Mouse (Mus musculus) right cerebral cortex, adult 2 months (tissue): ENCODE results near the gene Gm20388.
"Not testable (repeated sequence)": the region's sequence is repeated elsewhere in the genome, so short reads cannot be mapped to it uniquely, and the experiment has no call there.

ENCODE experiments used
- DNase-seq, 2 experiments: peaks; one replicate each; pipeline ENCODE4 v3.0.0; 2021 to 2022; ENCODE audit warnings: low spot score in 2 of 2

Gm20388 gene

GRCm38 (mm10) chr8:122566766-122567165 is 2656.1 kb downstream of the Gm20388 start:
- no peak for DNase-seq

DNA sequence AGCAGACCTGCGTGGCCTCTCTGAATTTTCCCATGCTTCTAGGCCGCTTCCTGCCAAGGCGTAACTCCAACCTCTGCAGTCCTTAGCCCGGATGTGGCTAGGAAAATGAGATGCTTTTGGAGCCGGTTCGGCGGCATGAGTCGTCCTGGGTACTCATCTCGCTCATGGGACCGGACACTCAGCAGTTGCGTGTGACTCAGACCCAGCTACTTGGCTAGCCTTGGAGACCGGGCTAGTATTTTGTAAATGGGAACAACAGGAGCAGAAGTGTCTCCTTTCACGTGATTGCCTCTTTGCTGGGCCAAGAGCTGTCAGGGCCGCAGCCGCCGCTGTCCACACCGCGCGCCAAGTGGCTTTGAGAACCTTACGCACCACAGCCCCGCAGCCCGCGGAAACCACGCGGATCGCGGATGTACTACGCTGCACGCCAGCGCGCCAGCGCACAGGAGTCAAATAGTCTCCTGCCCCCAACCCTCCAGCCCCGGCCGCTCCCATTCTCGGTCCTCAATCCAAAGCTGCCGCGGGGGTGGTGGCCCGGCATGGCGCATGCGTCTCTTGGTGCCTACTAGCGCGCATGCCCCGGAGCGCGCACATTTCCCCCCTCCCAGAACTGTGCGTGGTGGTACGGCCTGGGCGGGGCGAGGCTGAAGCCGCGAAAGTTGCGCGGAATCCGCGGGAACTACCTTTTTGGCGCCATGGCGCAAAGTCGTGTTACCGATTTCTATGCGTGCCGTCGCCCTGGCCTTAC is 2656.9 kb downstream of the Gm20388 start, which contains the start of gene Cdt1:
Cdt1 (plus strand) TSS at position 655 of the 748 bp plus-strand sequence.
- peak; percentile 96 to 97 for DNase-seq

DNA sequence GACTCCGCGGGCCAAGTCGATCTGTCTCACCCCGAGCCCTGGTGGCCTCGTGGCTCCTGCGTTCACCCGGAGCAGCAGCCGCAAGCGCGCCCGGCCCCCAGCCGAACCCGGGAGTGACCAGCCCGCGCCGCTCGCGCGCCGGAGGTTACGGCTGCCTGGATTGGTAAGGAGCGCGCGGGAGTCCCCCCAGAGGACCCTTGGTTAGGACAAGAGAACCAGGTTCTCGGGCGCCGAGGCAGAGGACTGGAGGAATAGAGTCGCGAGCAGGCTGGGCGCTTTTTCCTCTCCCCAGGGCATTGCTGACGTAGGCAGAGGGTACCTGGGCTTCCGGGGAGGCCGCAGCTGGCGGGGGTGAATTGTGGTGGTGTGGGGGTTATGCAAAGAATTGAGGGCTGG is 2657.5 kb downstream of the Gm20388 start:
- DNase-seq: no peak

DNA sequence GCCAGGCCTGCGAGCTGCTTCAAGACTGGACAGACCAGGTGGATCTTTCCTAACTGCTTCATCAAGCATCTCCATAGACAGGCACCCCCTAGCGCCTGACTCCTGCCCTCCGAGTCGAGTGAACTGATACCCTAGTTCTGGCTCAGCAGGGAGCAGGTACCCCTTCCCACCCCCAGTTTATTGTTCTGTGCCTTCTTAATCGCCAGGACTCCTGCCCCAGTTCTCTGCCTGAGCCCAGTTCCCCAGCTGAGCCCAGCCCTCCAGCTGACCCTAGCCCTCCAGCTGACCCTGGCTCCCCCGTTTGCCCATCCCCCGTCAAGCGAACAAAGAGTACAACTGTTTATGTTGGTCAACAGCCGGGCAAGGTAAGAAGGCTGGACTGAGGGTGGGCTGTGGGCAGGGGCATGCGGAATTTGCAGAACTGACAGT is 2658.3 kb downstream of the Gm20388 start:
- DNase-seq: no peak

- DNase-seq: no peak
Measured at GRCm38 (mm10) chr8:122569329-122569728, 2658.7 kb downstream of the Gm20388 start.

- no peak for DNase-seq
Measured at GRCm38 (mm10) chr8:122569996-122570395, 2659.4 kb downstream of the Gm20388 start.

- no peak for DNase-seq
Measured at GRCm38 (mm10) chr8:122571153-122571552, 2660.5 kb downstream of the Gm20388 start.

DNA sequence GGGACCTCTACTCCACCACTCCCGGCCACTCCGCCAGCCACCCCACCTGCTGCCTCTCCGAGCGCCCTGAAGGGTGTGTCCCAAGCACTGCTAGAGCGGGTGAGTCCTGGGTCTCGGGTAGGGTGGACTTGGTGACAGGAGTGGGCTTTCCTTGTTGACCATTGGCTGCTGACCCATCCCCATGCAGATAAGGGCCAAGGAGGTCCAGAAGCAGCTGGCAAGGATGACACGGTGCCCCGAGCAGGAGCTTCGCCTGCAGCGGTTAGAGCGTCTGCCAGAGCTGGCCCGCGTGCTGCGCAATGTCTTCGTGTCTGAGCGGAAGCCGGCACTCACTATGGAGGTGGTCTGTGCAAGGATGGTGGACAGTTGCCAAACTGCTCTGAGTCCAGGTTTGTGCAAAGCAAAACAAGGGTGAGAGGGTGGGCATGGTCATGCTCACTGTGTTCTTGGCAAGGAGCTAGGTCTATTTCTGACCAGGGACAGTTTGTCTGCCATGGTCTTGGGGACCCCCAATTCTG is 2661.2 kb downstream of the Gm20388 start:
- no peak for DNase-seq

GRCm38 (mm10) chr8:122572751-122573150 is 2662.1 kb downstream of the Gm20388 start:
- no peak for DNase-seq

DNA sequence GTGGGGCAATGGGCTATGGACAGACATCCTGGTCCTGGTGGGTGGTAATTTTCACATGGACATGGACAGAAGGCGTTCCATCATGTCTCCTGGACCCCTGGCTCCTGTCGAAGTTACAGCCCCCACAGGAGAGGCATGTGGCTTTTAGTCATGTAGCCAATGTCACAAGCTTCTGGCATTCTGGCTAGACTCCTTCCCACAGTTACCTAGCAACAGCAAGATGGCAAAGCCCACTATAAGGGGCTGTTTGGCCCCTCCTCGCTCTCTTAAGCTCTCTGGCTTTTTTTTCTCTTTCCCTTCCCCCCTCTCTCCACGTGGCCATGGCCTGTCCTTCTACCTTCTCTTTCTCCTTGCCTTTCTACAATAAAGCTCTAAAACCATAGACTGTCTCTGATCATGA is 2662.5 kb downstream of the Gm20388 start:
- DNase-seq: not testable (repeated sequence)

GRCm38 (mm10) chr8:122573577-122573976 is 2662.9 kb downstream of the Gm20388 start:
- no peak for DNase-seq

- DNase-seq: no peak
Measured at GRCm38 (mm10) chr8:122574264-122574663, 2663.6 kb downstream of the Gm20388 start.

DNA sequence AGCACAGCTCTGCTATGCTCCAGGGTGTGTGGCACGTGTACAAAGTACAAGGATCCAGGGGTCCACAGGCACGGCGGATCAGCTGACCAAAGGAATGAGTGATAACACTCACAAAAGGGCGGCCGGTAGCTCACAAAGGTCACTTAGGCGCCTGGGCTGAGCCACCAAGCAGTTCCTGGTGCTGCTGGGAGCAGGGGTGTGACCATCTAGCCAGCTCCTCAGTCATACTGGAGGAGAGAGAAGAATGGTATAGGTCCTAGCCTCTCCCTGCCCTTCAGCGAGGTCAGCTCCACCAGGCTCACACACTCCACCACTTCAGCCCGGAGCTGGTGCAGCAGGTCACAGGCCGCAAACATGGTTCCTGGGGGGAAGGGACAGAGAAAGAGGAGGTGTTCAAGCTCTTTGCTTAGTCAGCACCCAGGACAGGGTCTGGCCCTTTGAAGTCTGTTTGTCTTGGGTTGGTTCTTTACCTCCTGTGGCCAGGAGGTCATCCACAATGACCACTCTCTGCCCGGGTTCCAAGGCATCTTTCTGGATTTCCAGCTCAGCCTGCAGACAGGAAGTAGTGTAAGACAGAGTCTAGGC is 2664.1 kb downstream of the Gm20388 start:
- DNase-seq: no peak

GRCm38 (mm10) chr8:122575286-122575685 is 2664.6 kb downstream of the Gm20388 start:
- no peak for DNase-seq

- DNase-seq: no peak
Measured at GRCm38 (mm10) chr8:122575735-122576647, 2665.3 kb downstream of the Gm20388 start.

GRCm38 (mm10) chr8:122576648-122577022 is 2666.0 kb downstream of the Gm20388 start, which contains the start of gene Aprt:
TSS of gene Aprt (minus strand) at chr8:122576909.
- DNase-seq: peak; percentile 93 to 94

DNA sequence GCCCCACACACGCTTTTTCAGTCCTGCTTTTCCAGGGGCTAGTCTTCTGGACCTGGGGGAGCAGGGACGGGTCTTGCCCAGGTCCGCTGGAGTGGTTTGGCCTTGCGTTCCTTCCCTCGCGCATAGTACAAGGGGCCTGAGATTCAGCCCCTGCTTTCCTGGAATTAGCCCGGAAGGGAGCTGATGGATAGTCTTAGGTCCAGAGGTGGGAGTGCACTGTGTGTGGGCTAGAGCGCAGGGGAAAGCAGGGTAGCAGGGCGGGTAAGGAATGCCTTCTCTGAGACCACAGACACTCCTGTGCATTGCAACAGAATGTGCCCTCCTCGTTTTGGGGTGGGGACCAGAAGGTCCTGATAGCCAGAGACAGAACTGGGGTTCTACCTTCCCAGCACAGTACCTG is 2666.5 kb downstream of the Gm20388 start:
- DNase-seq: no peak

DNA sequence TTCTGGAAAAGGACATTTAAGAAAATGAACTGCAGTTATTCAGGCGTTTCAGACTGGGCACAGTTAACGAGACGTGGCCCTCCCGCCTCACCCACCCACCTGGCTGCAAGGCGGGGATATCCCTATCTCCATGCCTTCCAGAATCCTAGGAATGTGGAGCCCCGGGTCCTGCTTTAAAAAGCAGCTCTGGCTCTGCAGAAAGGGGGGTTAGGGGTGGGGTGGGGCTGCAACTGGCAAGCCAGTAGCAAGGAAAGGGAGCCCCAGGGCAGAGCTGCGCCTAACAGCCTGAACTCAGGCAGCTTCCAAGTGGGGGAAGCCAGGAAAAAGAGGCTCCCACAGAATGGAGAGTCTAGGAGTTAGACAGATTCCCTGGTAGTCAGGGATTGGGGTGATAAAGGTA is 2668.6 kb downstream of the Gm20388 start:
- no peak for DNase-seq

DNA sequence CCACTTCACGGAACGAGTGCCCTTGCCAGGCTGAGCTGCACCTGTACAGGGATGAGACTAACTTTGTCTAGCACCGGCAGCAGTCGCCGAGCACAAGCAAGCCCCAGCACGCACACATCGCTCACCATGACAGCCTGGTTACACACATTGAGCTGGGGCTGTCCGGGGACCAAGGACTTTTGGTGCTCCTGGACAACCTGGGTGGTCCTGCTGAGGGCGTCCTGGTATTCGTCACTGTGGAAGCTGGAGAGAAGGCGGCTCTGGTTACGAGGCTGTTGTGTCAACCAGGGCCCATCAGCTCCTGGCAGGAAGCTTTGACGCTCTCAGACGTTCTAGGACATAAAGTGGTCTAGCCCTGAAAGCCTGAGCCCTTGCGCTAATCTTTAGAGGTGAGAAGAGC is 2670.3 kb downstream of the Gm20388 start:
- DNase-seq: no peak

DNA sequence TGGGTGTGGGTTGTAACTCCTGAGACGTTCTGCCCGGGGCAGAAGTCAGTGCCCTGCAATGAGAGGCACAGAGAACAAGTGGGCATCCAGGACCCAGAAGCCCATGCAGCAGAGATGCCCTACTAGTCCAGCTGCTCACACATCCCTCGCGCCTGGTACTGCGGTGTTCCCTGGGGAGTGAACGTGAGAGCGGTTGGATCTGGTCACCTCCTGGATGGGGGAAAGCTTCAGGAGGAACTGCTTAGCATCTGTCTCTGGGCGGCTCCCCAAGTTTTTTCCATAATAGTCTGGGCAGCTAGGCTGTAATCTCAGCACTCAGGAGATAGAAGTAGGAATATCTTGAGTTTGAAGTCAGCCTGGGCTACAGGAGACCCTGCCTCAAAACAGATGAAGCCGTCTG is 2674.3 kb downstream of the Gm20388 start:
- no peak for DNase-seq

GRCm38 (mm10) chr8:122585411-122585891 is 2674.8 kb downstream of the Gm20388 start:
- DNase-seq: no peak

DNA sequence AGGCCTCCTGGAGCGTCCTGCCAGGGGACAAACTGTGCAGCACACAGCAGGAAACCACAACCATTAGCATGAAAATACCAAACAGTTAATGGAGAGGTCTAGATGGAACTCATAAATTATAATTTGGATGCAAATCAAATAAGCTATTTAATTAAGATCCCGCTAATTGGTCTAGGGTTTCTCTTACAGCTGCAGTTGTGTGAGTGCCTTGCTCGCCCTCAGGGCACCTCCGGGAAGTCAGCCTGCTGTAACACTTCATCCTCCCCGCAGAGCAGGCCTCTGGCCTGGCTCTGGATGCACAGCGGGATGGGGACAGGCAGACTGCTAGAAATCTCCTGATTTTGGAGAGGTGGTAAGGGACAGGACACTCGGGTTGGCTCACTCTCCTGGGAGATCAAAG is 2675.5 kb downstream of the Gm20388 start:
- DNase-seq: no peak
